Mouse (Mus musculus) kidney, embryonic 15.5 days (tissue): Measurements from ENCODE around the gene Psmd4. TPM values are rescaled to one million over a fixed set of nuclear protein-coding genes. Genes with fewer than 3 reads are reported as not detected.
"Not testable (repeated sequence)": the region's sequence is repeated elsewhere in the genome, so short reads cannot be mapped to it uniquely, and the experiment has no call there.

ENCODE experiments used
- ATAC-seq: fragments of 200-750 bp; cut with Nextera tagmentation; replicated peaks from 2 replicates; pipeline ENCODE4 v1.8.0; 2017; ENCODE audit warnings: moderate TSS enrichment; ENCODE audit not compliant: low FRiP score
- H3K27ac ChIP-seq: fragments of 300-500 bp; sonication (generic); 2 replicates; pipeline ENCODE4 v1.5.1; 2015; ENCODE audit warnings: mild to moderate bottlenecking, inconsistent platforms
- H3K27me3 ChIP-seq: fragments of 300-500 bp; sonication (generic); 2 replicates; pipeline ENCODE4 v1.6.1; 2015; ENCODE audit warnings: inconsistent platforms
- H3K36me3 ChIP-seq: fragments of 300-500 bp; sonication (generic); 2 replicates; pipeline ENCODE4 v1.6.1; 2015; ENCODE audit warnings: inconsistent platforms
- H3K4me1 ChIP-seq: fragments of 300-500 bp; sonication (generic); 2 replicates; pipeline ENCODE4 v1.6.1; 2015; ENCODE audit warnings: inconsistent platforms
- H3K4me2 ChIP-seq: fragments of 300-500 bp; sonication (generic); 2 replicates; pipeline ENCODE4 v1.6.1; 2015; ENCODE audit warnings: moderate library complexity, mild to moderate bottlenecking, inconsistent platforms
- H3K4me3 ChIP-seq: fragments of 300-500 bp; sonication (generic); replicated peaks from 2 replicates; pipeline ENCODE4 v1.5.1; 2015; ENCODE audit warnings: mild to moderate bottlenecking, inconsistent platforms
- H3K9ac ChIP-seq: fragments of 300-500 bp; sonication (generic); 2 replicates; pipeline ENCODE4 v1.6.1; 2015; ENCODE audit warnings: mild to moderate bottlenecking, inconsistent platforms
- H3K9me3 ChIP-seq: fragments of 300-500 bp; sonication (generic); replicated peaks from 2 replicates; pipeline ENCODE4 v1.6.1; 2016; ENCODE audit warnings: inconsistent platforms
- WGBS: fragments of 180-500 bp; shearing (Covaris S2); methylation state at CpG from one replicate; pipeline ENCODE4 v1.1.7; 2015; ENCODE audit warnings: mixed read lengths; 5-methylcytosine and 5-hydroxymethylcytosine counted together
- polyA plus RNA-seq: library from polyadenylated mRNA; unstranded; fragments of >200 nt; fragmentation: Nextera tagmentation; extraction: Ambion mirVana; gene quantifications from 2 replicates; pipeline ENCODE4 v1.2.1, GENCODE M21; 2015

Gene Psmd4
- polyA plus RNA-seq, 1 experiment from 2014 or later = 271 TPM

DNA sequence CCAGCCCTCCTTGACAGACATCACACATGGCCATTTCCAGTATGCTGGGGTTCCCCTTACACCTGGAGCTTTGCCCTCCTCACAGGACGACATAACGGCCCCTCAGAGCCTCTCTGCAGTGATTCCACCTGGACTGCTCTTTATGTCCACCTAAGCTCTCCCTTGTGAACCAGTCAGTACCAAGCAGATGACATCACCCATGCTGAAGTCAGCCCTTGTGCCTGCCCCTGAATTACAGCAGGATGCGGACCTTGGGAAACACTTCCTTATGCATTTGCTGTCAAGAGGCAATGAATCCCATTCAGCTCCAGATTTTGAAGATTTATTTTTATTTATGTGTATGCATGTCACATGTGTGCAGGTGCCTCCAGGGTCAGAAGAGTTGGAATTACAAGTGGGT is 5.5 kb upstream of the Psmd4 start:
- WGBS = 63% methylated on average over 3 of the region's 3 CpGs
- Histone ChIP-seq H3K4me2 (no peak overlapping the region), H3K27me3 (no peaks in the 10 kb centered on the region), H3K4me3 (no peak overlapping the region), H3K36me3 (no peaks in the 10 kb centered on the region), H3K9ac (no peak overlapping the region), H3K9me3 (no peaks in the 10 kb centered on the region), H3K4me1 (peaks cover under 1% of the 10 kb centered on the region; the same call in 1 of the 2 replicates), H3K27ac (no peak overlapping the region)
- no peak for ATAC-seq

DNA sequence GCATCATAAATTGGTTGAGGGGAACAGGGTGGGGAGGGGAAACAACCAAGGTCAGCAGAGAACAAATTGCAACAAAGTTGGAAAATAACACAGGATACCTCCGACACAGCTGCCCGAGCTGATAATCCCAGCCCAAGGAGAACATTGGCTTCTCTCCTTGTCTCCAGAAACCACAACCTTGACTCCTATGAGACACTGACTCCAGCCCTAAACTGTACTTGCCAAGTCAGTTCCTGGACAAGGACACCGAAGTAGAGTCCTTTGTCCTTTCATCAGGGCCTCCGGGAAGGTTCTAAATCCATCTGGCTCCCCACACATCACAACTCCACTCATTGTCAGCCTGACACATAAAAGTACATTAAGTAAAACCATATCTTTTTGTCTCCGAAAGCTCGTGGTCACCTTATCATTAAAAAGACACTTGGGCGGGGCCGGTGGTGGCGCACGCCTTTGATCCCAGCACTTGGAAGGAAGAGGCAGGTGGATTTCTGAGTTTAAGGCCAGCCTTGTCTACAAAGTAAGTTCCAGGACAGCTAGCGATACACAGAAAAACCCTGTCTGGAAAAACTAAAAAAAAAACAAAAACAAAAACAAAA is 4.1 kb upstream of the Psmd4 start:
- no peak overlapping the region for H3K4me3 ChIP-seq
- no peak for ATAC-seq
- H3K9me3 ChIP-seq = no peaks in the 10 kb centered on the region
- WGBS = 87% methylated on average over 11 of the region's 11 CpGs
- peaks cover 6% of the 10 kb centered on the region for H3K4me1 ChIP-seq
- H3K27me3 ChIP-seq = no peaks in the 10 kb centered on the region
- no peak overlapping the region for H3K27ac ChIP-seq
- H3K4me2 ChIP-seq = no peak overlapping the region
- H3K9ac ChIP-seq = no peak overlapping the region
- no peaks in the 10 kb centered on the region for H3K36me3 ChIP-seq

DNA sequence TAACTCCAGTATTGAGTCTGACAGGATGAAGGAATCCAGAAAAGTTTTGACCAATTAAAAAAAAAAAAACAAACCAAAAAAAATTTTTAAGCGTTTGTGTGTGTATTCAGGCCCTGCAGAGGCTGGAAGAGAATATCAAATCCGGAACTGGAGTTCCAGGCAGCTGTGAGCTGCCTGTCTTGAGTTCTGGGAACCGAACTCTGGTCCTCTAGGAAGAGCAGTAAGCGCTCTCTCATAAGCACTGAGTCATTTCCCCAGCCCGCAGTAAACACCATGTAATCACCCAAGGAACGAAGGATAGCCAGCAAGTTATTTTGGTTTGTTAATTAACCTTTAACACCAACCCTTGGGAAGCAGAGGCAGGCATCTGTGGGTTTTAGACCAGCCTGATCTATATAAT is 837 bp upstream of the Psmd4 start:
- Histone ChIP-seq H3K4me2 (peak overlapping the region; percentile 68; the same call in 1 of the 2 replicates), H3K9me3 (no peaks in the 10 kb centered on the region), H3K27ac (no peak overlapping the region), H3K9ac (no peak overlapping the region), H3K4me3 (no peak overlapping the region), H3K36me3 (peaks cover 18% of the 10 kb centered on the region), H3K27me3 (no peaks in the 10 kb centered on the region), H3K4me1 (peaks cover 11% of the 10 kb centered on the region)
- 73% methylated on average over 6 of the region's 6 CpGs for WGBS
- ATAC-seq = no peak

DNA sequence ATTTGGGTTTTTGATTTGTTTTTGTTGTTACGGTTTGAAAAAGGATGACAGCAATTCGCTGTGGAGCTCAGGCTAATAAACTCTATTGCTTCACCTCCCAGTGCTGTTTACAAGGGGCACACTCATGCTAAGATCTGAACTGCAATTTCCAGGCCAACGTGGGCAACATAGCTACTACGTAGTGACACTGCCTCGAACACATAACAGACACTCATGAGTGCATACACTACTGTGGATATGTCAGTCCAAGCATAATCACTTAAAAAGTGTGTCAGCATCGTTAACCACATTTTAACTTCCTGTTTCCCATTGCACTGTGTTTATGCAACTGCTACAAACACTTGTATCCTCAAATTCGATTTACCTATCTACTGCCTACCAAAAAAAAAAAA is 420 bp upstream of the Psmd4 start:
- peak overlapping the region; percentile 83 for H3K27ac ChIP-seq
- WGBS = 19% methylated on average over 7 of the region's 7 CpGs
- H3K4me3 ChIP-seq = peak overlapping the region; percentile 87
- H3K36me3 ChIP-seq = peaks cover 22% of the 10 kb centered on the region
- H3K4me2 ChIP-seq = peak overlapping the region; percentile 68
- H3K4me1 ChIP-seq = peaks cover 11% of the 10 kb centered on the region
- no peaks in the 10 kb centered on the region for H3K27me3 ChIP-seq
- peak overlapping the region; percentile 82; the same call in 1 of the 2 replicates for H3K9ac ChIP-seq
- ATAC-seq = peak; percentile 76
- H3K9me3 ChIP-seq = no peaks in the 10 kb centered on the region

DNA sequence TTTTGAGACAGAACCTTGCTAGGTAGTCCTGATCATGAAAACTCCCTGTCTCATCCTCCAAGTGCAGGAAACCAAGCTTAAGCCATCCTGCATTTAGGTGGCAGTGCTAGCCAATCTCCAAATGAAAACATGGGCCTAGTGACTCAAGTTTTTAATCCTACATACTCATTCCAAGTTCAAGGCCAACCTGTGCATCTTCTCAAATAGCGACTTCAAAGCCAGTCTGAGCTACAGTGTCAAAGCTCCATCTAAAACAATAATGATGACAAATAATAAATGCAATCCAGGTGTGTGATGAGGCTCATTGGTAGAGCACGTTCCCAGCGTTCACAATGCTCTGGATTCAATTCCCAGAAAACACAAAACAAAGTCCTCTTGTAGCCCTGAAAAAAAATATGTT is 789 bp downstream of the Psmd4 start:
- 10% methylated on average over 3 of the region's 3 CpGs for WGBS
- Histone ChIP-seq H3K27me3 (no peaks in the 10 kb centered on the region), H3K4me1 (peaks cover 11% of the 10 kb centered on the region), H3K9ac (peak overlapping the region; percentile 82), H3K9me3 (no peaks in the 10 kb centered on the region), H3K4me3 (peak overlapping the region; percentile 87), H3K27ac (no peak overlapping the region), H3K4me2 (peak overlapping the region; percentile 68), H3K36me3 (peaks cover 34% of the 10 kb centered on the region)
- no peak for ATAC-seq

DNA sequence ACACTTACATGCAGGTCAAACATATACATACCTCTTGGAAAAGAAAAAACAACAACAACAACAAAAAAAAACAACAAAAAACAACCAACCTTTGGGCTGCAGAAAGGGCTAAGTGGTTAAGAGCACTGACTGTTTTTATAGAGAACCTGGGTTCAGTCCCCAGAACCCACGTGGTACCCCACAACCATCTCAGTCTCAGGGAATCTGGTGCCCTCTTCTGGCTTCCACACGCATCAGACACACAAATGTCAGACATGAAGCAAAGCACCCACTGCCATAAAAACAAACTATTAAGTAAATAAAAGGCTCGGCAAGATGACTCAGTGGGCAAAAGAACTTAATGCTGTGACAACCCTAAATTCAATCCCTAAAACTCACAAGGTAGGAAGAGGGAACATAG is 12.5 kb downstream of the Psmd4 start:
- no peak for ATAC-seq
- Histone ChIP-seq H3K4me3 (no peak overlapping the region), H3K27me3 (no peaks in the 10 kb centered on the region), H3K4me2 (no peak overlapping the region), H3K9ac (no peak overlapping the region), H3K9me3 (no peaks in the 10 kb centered on the region), H3K27ac (no peak overlapping the region), H3K4me1 (peaks cover 12% of the 10 kb centered on the region; the same call in 1 of the 2 replicates), H3K36me3 (peaks cover 54% of the 10 kb centered on the region)
- 66% methylated on average over 3 of the region's 3 CpGs for WGBS

DNA sequence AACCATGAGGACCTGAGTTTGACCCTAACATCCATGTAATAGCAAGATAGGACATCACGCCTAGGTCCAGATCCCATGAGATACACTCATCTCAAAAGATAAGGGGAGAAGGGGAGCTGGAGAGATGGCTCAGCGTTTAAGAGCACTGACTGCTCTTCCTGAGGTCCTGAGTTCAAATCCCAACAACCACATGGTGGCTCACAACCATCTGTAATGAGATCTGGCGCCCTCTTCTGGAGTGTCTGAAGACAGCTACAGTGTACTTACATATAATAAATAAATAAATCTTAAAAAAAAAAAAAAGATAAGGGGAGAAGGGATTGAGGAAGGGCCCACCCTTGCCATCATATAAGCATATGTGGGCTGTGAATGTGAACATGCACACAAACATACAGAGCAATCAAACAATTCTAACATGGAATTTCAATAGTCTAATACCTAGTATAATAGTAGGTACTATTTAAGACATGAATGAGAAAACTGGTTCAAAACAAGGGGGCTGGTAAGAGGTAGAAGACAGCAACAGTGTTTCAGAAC is 13.1 kb downstream of the Psmd4 start:
- H3K4me2 ChIP-seq, H3K27ac ChIP-seq, H3K4me3 ChIP-seq, H3K27me3 ChIP-seq, H3K9me3 ChIP-seq, ATAC-seq, H3K9ac ChIP-seq: not testable (repeated sequence)
- Histone ChIP-seq H3K4me1 (peaks cover 15% of the 10 kb centered on the region; the same call in 1 of the 2 replicates), H3K36me3 (peaks cover 48% of the 10 kb centered on the region)
- 78% methylated on average over 3 of the region's 3 CpGs for WGBS

DNA sequence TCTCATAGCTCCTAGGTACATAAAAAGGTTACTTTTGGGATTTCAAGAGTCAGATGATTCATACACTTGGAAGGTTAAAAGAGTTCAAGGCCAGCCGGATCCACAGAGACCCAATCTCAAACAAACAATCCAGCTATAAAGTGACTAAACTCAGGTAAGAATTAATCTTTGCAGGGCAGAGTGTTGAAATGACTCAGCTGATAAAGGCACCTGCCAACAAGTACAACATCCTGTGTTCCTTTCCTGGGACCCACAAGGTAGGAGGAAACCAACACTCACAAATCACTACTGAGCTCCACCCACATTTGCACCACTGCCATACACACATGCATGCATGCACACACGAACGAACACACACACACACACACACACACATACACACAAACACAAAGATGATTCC is 13.8 kb downstream of the Psmd4 start:
- ATAC-seq = no peak

DNA sequence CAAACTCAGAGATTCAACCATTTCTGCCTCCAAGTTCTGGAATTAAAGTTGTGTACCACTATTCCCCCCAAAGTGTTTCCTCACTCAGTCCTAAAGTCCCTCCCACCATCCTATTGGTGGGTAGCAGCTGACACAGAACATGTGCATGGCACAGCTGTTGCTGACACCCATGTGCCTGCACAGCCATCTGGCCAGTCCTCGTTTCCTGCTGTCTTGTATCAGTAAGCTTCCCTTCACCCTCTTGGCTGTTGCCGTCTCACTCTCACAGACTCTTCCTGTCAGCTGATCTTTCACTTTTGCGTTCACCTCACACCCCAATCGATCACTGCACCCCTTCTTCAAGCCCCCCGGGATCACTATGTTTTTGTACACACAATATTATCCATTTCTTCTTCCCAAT is 14.7 kb downstream of the Psmd4 start:
- Histone ChIP-seq H3K27me3 (no peaks in the 10 kb centered on the region), H3K4me3 (no peak overlapping the region), H3K9ac (no peak overlapping the region), H3K9me3 (no peaks in the 10 kb centered on the region), H3K36me3 (peaks cover 31% of the 10 kb centered on the region), H3K4me2 (no peak overlapping the region), H3K27ac (no peak overlapping the region), H3K4me1 (peaks cover 15% of the 10 kb centered on the region; the same call in 1 of the 2 replicates)
- 41% methylated on average over 5 of the region's 5 CpGs for WGBS
- ATAC-seq = peak; percentile 59; the same call in 1 of the 2 replicates

More for the DNA sequence above, 13.8 kb downstream of the Psmd4 start:
- WGBS = 76% methylated on average over 3 of the region's 3 CpGs
- no peak overlapping the region for H3K9ac ChIP-seq
- no peaks in the 10 kb centered on the region for H3K9me3 ChIP-seq
- no peak overlapping the region for H3K27ac ChIP-seq
- H3K4me3 ChIP-seq = no peak overlapping the region
- H3K27me3 ChIP-seq = no peaks in the 10 kb centered on the region
- H3K4me1 ChIP-seq = peaks cover 15% of the 10 kb centered on the region; the same call in 1 of the 2 replicates
- no peak overlapping the region for H3K4me2 ChIP-seq
- peaks cover 40% of the 10 kb centered on the region for H3K36me3 ChIP-seq

DNA sequence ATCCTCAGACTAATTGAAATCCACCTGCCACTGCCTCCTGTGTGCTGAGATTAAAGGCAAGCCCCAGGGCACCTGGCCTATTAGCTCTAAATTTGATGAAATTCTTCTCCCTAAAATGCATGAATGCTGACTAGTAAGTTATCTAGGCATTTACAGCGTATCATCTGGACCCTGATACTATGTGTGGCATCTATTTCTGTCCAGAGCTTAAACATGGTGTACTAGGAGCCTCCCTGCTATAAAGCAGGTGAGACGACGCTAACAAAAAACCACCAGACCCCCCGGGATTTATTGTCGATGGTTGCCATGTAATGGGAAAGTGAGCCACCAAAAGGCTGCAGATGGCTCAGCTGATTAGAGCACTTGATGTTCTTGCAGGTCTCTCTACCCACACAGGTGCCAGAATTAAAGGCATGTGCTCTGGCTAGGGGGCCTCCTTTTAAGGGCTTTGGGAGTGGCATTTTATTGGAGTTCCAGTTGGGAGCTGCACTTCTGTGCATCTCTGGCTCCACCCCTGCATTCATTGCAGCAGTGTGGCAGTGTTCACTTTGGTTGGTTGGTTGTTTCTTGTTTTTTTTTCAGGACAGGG is 15.3 kb downstream of the Psmd4 start:
- no peak overlapping the region for H3K9ac ChIP-seq
- 0 out of 2 replicates have a peak, but pooled peaks have one; percentile 26 for ATAC-seq
- no peaks in the 10 kb centered on the region for H3K27me3 ChIP-seq
- peaks cover 26% of the 10 kb centered on the region for H3K36me3 ChIP-seq
- H3K4me2 ChIP-seq = no peak overlapping the region
- H3K27ac ChIP-seq = no peak overlapping the region
- H3K4me3 ChIP-seq = no peak overlapping the region
- 39% methylated on average over 5 of the region's 5 CpGs for WGBS
- no peaks in the 10 kb centered on the region for H3K9me3 ChIP-seq
- peaks cover 15% of the 10 kb centered on the region; the same call in 1 of the 2 replicates for H3K4me1 ChIP-seq

DNA sequence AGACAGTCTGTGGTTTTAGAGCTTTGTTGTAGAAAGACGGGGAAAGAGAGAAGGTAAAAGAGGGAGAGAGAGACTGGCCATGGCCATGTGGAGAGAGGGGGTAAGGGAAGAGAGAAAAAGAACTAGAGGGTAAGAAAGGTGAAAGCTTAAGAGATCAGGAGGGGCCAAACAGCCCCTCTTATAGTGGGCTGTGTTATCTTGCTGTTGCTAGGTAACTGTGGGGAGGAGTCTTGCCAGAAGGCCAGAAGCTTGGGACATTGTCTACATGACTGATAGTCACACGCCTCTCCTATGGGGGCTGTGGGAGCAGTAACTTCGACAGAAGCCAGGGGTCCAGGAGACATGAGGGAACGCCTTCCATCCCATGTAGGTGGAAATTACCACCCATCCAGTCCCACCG is 17.2 kb downstream of the Psmd4 start:
- 52% methylated on average over 5 of the region's 5 CpGs for WGBS
- ATAC-seq = no peak
- H3K27me3 ChIP-seq = no peaks in the 10 kb centered on the region

DNA sequence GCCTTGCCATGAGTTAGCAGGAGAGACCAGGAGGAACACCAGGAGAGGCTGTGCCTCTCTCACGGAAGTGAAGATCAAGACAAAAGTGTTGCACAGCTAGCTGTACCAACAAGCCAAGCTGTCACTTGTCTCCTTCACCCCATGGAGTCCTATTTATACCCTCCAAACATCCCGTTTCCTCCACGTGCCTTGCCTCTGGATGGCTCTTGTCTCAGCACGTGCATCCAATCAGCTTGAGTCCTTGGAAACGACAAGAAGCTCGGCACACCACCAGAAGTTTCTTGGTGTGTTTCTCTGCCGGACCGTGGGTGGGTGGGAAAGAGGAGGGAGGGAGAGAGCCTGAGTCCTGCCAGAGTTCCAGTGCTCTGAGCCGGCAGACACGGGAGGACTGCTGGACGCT is 17.9 kb downstream of the Psmd4 start:
- ATAC-seq = no peak
- no peak overlapping the region for H3K27ac ChIP-seq

More for the DNA sequence above, 17.2 kb downstream of the Psmd4 start:
- Histone ChIP-seq H3K9me3 (no peaks in the 10 kb centered on the region), H3K27ac (no peak overlapping the region), H3K36me3 (peaks cover 8% of the 10 kb centered on the region), H3K4me1 (peaks cover 15% of the 10 kb centered on the region; the same call in 1 of the 2 replicates), H3K4me2 (no peak overlapping the region), H3K4me3 (no peak overlapping the region), H3K9ac (no peak overlapping the region)

More for the DNA sequence above, 17.9 kb downstream of the Psmd4 start:
- H3K9ac ChIP-seq = no peak overlapping the region
- 0 out of 2 replicates have a peak overlapping the region, but pooled peaks have one; percentile 4 for H3K4me2 ChIP-seq
- peaks cover 15% of the 10 kb centered on the region; the same call in 1 of the 2 replicates for H3K4me1 ChIP-seq
- 32% methylated on average over 11 of the region's 11 CpGs for WGBS
- H3K4me3 ChIP-seq = no peak overlapping the region
- H3K9me3 ChIP-seq = no peaks in the 10 kb centered on the region
- peaks cover 1% of the 10 kb centered on the region; the same call in 1 of the 2 replicates for H3K36me3 ChIP-seq
- no peaks in the 10 kb centered on the region for H3K27me3 ChIP-seq
